Mouse (Mus musculus) embryonic fibroblast, embryonic 13.5 days (primary cell): Measurements from ENCODE around the gene Nr3c2.

Experiments
- CTCF ChIP-seq: IDR thresholded peaks from 2 replicates; pipeline ENCODE4 v1.5.1; 2011; ENCODE audit warnings: mild to moderate bottlenecking, control low read depth, low read length, moderate library complexity, borderline replicate concordance; ENCODE audit not compliant: insufficient read depth
- POLR2A ChIP-seq: IDR thresholded peaks from 2 replicates; pipeline ENCODE4 v1.6.1; 2011; ENCODE audit warnings: low read depth, mild to moderate bottlenecking, control low read depth, low read length, moderate library complexity

DNA sequence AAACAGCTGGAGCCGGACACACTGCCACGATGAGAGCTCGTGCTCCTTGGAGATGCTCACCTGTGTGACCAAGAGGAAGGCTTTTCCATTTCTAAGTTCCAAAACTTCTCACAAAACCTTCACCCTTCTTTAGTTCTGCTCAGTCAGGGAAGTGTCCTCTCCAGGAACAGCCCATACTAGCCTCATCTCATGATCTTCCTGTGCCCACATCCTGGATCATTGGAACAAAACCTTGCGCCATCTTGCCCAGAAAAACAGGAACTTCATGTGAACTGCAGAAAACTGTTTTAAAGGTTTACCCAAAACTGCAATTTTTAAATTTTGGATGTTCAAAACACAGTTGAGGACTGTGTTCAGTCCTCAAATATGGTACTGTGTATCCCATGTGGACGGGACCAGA, 142.0 kb downstream of the Nr3c2 start:
- TF ChIP-seq CTCF: no peak
- TF ChIP-seq POLR2A: no peak
